Mouse (Mus musculus) left cerebral cortex, postnatal 10 days (tissue): ENCODE measurements around the gene Dgkz. TPM values are rescaled to one million over a fixed set of nuclear protein-coding genes. Genes with fewer than 3 reads are reported as not detected.
A peak's percentile ranks its signal among the peaks of the same experiment; 100 is the strongest.

Source experiments
- DNase-seq, 2 experiments: peaks; one replicate each; pipeline ENCODE4 v3.0.0; 2021 to 2022; ENCODE audit warnings: low spot score in 2 of 2, mixed read lengths in 1 of 2; ENCODE audit errors: extremely low spot score in 1 of 2
- intact Hi-C: fragments of 180-260 bp; cut with DNase I; formaldehyde crosslinking; loops from one replicate; pipeline ENCODE4 v1.15.1; 2025
- total RNA-seq, 2 experiments: library from RNA; stranded (reverse); gene quantifications; 2 replicates each; pipeline ENCODE4 v1.2.3; 2021

Gene Dgkz
- total RNA-seq, 2 experiments from 2014 or later: 251 to 255 TPM

DNA sequence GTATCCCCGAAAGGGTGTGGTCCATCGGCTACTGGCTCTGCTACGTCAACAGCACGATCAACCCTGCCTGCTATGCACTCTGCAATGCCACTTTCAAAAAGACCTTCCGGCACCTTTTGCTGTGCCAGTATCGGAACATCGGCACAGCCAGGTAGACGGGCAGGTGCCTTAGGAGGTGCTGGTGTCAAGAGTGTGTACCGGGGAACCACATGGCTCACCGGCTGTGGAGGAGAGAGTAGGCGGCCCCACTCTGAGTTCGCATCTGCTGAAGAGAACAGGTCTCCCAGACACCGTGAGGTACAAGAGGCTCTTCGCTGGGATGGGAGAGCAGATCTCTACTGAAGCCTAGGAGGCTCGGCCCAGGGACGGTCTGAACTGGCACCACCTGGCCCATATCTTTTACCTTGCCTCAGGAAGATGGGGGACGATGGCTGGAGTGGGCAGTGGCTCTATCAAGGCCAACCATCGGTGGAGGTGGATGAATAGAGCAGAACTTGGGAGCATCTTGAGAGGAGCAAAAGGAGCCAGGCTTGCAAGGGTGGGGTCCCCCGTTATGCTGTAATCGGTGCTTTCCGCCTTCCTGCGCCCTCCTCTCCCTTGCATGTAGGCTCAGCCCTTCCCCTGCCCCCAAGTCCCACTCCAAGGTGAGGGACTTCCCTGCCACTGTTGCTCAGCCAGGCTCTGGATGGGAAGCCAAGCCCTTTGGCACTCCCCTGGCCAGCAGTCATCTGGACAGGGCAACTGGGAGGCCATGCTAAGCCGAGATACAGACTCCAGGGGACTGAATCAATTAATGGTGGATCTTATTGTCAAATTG, 46.9 kb downstream of the Dgkz start:
- intact Hi-C loops: loop anchor here (10.0 kb wide), 1 partner anchor 254 kb away; no protein-coding TSS in a partner anchor
- DNase-seq: no peak

DNA sequence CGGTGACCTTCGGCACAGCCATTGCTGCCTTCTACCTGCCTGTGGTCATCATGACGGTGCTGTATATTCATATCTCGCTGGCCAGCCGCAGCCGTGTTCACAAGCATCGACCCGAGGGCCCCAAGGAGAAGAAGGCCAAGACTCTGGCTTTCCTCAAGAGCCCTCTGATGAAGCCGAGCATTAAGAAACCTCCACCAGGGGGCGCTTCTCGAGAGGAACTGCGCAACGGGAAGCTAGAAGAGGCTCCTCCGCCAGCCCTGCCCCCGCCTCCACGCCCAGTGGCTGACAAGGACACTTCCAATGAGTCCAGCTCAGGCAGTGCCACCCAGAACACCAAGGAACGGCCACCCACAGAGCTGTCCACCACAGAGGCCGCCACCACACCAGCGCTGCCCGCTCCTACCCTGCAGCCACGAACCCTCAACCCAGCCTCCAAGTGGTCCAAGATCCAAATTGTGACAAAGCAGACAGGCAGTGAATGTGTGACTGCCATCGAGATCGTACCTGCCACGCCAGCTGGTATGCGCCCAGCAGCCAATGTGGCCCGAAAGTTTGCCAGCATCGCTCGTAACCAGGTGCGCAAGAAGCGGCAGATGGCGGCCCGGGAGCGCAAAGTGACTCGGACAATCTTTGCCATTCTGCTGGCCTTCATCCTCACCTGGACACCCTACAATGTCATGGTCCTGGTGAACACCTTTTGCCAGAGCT, 47.7 kb downstream of the Dgkz start:
- intact Hi-C loops: loop anchor here (10.0 kb wide), 1 partner anchor 253 kb away; no protein-coding TSS in a partner anchor
- DNase-seq: peak; percentile 74 to 89

DNA sequence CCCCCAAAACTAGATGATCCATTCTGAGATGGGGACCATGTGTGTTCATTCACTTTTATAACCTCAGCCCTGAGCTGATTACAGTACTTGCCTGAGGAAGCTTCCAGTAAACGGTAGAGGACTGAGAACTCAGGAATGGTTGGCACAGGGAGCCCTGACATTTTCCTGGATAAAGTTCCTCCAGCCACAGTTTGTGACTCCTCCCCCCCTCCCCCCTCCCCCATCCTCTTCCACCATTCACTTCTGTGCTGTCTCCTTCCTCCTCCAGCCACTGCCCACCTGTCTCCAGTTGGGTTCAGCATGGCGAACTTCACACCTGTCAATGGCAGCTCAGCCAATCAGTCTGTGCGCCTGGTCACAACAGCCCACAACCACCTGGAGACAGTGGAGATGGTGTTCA, 48.7 kb downstream of the Dgkz start, which contains the start of gene Chrm4:
TSS of gene Chrm4 (plus strand) at position 301 of the 400 bp plus-strand sequence.
- no peak for DNase-seq
- intact Hi-C loops: loop anchor here (10.0 kb wide), 1 partner anchor 252 kb away; no protein-coding TSS in a partner anchor

DNA sequence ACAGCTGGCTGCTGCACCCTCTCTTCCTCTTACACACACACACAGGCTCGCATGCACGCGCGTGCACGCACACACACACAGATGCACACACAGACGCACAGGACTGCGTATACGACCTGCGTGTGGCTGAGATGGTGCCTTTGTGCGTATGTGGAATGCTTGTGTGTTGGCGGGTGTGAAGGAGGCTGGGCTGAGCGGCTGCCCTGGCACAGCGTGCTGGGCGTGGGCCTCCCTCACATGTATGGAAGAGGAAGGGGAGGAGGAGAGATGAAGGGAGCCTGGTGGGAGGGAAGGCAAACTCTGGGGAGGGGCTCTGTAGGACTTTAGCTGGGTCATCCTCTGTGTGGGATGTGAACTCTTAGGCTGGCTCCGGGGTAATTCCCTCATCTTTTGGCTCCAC, 50.2 kb downstream of the Dgkz start:
- intact Hi-C loops: loop anchor here (10.0 kb wide), 1 partner anchor 251 kb away; no protein-coding TSS in a partner anchor
- no peak for DNase-seq

DNA sequence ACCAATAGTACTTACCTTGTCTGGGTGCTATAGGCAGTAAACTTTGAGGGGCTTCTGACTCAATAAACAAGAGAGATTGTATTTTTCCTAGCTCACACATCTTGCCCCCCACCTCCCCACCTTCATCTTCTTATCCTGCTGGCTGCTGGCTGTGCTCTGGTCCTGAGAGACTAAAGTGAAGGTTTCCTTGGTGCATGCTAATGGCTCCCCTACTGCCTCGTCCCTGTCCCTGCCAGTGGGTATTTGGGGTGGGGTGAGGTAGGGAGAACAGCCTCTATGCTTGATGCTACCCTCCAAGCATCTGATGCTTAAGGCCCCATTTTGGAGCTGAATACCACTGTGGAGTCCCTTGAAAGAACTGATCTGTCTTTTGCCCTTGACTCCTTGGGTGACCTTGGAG, 50.9 kb downstream of the Dgkz start:
- intact Hi-C loops: loop anchor here (5.0 to 10.0 kb wide), 2 partner anchors 142 to 250 kb away; no protein-coding TSS in a partner anchor
- no peak for DNase-seq

DNA sequence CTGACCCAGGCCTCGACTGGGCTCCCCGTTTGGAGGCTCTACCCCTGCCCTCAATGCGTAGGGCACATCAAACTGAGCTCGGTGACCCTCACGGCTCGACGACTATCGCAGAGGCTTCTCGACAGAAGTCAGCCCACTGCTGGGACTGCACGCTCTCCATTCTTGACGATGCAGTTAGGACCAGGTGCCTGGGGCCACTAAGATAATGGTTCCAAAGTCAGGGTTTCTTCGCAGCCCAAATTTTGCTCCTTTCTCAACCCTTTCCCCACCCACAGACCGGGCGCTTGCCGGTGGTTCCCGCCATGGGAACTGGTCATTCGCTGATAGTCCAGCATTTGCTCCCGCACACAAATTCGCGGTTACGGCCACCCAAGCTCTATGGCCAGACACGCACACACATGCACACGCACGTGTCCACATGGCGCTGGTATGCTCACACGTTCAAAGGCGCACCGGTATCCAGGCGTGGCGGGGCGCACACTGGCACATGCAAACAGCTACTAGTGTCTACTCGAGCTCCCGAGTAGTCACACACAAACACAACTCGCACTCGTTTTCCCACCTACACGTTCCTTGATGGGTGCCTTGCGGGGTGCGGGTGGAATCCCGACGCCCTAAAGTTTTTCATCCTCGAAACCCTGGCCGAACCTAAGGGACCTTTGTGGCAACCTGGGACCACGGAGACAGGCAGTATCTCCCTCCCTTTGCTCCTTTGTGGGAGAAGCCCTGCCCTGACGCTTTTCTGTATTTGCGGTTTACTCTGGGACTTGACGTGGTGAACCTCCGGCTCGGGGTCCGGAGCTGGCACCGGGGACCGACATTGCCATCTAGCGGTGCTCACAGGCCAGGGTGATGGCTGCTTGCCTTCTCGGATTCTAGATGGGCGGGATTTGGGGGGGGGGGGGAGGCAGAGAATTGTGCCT, 52.0 kb downstream of the Dgkz start:
- DNase-seq: peak; percentile 67 to 86
- intact Hi-C loops: loop anchor here (5.0 to 10.0 kb wide), 2 partner anchors 141 to 249 kb away; no protein-coding TSS in a partner anchor

DNA sequence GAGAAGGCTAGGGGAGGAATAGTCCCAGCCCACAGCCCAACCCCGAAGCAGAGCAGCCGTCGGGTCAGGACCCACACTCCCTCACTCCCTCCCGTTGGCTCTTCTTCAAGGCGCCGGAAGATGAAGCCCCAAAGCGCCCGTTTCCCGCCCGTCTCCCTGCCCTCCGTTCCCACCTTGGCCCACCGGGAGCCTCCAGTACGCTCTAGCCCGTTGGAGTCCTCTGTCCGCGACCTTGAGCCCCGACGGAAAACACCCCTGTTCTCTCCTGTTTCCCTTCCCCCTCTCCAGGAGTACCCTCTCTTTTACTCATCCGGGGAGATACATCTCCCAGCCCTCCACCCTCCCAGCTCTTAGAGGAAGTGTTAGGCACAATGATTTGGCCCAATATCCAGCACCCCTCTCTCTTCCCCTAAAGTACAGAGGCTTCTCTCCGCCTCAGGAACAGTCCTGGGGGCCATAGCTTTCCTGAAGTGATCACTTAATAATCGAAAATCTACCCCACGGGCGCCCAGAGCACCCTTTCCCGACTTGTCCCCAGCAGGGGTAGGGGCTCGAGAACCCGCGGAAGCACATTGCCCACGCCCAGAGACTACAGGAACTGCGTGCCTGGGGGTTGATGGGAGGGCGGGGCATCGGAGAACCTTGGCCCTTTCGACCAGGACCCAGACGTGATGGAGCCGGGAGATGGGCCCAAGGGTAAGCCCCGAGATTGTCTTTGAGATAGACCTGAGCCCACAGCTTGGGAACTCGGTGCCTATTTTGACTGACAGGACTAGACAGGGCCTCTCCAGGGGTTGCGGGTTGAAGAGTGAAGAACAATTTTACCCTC, 52.9 kb downstream of the Dgkz start:
- intact Hi-C loops: loop anchor here (5.0 to 10.0 kb wide), 2 partner anchors 140 to 248 kb away; no protein-coding TSS in a partner anchor
- peak in 1 of 2 experiments; percentile 50 for DNase-seq

DNA sequence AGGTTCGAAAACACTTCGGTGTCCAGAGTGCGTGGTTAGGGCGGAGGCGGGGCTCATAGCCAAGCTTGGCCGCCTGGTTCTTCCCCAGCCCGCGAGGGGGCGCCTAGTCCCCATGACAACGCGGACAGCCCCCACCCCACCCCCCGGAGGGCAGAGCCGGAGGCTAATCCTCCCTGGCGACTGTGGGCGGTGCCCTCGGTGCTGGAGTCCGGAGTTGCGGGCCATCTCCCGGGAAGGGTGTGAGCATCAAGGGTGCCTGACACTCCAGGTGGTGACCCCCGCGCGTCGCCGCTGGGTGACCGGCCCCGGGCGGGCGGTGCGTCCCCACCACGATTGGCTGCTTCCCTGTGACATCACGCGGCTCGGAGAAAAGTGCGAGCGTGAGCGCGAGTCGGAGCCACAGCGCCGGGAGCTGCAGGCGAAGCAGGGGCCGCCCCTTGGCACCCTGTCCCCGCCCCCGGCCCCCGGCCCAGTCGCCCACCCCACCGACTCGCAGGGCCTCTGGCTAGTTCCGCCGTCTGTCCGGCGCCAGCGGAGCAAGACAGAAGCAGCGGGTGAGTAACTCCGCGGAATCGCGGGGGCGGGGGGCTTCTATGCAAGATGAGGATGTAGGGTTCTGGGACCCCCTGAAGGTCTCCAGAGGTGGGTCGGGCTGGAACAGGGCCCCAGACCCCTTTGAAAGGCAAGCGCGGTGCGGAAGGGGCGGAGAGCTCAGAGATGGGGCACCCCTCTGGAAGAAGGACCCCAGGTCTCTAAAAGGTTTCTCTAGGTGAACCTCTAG, 53.7 kb downstream of the Dgkz start:
- intact Hi-C loops: loop anchor here (5.0 to 10.0 kb wide), 2 partner anchors 140 to 247 kb away; no protein-coding TSS in a partner anchor

DNA sequence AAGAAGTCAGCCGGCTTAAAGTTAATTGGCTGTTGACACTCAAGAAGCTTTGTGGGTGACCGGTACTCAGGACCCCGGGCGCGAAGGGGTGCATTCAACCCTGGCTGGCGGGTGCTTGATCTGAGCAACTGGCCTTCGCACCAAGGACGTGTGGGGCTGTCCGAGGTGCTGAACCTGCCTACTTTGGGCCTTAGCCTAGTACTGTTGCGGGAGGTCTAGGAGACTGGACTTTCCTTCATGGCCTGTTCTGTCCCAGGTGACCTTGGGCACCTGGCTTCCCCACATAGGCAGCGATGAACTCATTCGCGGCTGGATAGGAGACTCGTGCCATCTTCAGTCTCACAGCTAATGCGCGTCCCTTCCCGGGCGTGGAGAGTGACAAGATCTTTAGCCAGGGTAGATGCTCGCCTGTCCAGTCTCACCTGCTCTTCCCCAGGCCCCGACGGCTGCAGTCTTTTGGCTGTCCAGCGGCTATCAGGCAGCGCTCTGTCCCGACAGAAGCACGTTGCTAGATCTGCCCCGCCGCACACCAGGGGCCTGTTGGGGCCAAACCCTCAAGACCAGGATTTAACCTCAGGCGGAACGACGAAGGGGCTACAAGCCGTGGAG, 54.4 kb downstream of the Dgkz start:
- intact Hi-C loops: loop anchor here (5.0 to 10.0 kb wide), 2 partner anchors 139 to 246 kb away; no protein-coding TSS in a partner anchor
- peak in 1 of 2 experiments; percentile 77 for DNase-seq

More for the DNA sequence above, 53.7 kb downstream of the Dgkz start:
- peak; percentile 81 to 88 for DNase-seq

DNA sequence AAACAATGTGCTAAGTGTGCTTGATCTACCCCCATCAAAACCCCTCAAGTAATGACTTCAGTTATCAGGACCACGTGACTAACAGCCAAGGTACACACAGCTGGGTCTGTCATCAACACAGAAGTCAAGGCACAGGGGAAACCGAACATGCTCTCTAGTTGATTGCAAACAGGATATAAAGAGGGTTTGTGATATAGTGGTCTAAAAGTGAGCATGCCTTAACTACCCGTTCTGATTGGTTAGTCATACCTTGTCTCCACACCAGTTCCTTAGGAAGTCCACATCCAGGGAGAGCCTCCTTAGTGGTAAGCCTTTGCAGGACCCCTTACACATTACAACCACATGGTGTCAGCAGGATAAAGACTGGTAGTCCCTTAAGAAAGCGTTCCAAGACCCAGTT, 55.5 kb downstream of the Dgkz start:
- intact Hi-C loops: loop anchor here (5.0 to 10.0 kb wide), 2 partner anchors 138 to 245 kb away; no protein-coding TSS in a partner anchor
- no peak for DNase-seq

DNA sequence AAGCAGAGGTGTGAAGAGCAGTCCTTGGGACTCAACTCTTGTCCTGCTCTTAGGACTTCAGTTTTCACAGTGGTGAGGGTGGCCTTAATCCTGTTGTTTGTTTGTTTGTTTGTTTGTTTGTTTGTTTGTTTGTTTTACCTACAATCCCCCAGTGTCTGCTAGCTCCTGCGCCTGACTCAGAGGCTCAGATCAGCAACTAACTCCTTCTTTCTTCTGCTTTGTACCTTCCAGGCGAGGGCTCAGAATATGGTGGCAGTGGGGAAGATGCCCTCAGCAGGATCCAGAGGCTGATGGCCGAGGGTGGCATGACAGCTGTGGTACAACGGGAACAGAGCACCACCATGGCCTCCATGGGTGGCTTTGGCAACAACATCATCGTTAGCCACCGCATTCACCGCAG, 58.6 kb downstream of the Dgkz start:
- intact Hi-C loops: no loop called here
- DNase-seq: no peak

DNA sequence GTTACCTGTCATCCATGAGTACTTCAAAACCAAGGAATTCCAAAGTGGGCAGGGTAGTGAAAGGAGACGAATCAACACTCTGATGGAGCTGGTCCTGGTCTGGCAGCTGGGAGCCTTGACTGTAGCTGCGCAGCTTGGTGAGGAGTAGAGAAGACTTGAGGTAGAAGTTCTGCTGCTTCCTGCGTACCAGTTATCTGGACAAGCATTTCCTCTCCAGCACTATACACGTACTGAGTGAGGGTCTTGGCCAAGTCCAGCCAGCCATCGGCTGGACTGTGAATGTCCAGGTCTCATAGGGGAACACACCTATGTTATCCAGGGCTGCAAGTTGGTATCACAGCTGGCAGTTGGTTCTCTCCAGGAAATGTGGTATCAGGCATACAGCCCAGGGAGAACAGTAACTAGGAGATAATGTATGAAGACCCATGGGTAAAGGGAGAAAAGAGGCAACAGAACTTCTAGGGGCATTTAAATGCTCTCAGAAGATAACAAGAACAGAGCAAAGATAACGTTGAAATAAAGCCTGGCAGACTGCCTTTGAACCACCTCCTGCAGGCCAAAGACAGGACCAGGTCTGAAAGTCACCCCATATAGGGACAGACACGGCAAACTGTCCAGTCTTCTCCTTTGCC, 59.2 kb downstream of the Dgkz start:
- intact Hi-C loops: no loop called here
- no peak for DNase-seq

DNA sequence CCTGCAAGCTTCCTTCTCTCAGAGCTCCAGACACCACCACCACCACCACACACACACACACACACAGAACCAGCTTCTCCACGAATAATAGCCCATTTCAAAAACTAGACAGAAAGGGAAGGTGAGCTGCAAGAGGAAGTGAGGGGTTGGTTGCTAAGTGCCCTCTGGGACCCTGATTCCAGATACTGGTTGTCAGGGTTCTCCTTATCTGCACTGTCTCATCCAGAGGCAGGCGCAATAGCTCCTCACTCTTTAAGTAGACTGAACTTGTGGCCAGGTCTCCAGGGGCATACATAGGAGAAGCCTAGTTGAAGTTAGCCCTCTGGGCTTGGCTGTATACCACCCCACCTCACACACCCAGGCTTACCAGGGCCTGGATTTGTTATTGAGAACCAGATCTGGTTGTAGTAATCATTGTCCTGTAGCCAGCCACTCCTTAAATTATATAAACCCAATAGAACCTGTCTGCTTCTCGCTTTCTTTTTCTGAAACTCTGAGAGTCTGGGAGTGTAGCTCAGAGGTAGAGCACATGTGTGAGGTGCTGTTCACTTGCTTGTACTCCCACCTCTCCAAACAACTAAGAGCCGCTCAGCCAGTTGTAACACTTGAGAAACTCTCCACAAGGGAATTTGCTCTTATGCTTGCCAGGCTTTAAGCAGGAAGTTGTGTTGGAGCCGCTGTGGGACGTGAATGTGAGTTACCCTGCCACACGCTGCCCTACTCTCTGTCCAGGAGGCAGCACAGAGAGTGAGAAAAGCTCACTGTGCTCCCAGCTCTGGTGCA, 62.1 kb downstream of the Dgkz start:
- DNase-seq: no peak
- intact Hi-C loops: no loop called here

DNA sequence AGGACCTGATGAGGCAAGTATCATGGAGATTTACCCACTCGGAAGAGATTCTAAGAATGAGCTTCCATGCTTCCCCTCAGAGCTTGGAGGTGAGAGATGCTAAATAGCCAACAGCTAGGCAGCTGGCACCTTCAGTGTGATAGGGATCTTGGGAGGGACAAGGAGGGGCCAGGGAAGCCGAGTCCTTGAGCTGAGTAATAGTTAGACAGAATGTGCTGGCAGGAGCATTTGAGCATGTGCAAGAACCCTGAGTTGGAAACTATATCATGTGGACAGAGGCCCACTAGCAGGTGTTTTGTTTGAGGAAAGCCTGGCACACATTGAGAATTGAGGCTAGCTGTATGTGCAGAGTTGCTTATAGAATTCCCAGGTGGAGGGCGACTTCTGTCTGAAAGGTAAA, 63.0 kb downstream of the Dgkz start:
- intact Hi-C loops: no loop called here
- no peak for DNase-seq

DNA sequence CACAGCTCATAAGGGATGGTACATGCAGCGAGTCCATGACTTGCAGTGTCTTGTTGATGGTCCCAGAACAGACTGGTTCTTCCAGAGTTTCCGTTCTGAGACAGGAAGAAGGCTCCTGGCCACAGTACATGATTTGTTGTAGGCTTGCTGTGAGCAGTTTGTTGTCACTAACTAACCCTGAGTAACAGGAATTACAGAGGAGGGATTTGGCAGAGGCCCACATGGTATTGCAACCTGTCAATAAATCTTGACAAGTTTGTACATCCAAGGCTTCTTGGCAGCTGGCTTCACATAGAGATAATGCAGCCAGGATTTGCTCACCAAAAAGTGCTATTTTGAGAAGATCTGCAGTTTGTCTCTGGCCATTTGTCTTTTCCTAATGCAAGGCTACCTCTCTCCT, 69.5 kb downstream of the Dgkz start:
- DNase-seq: no peak
- intact Hi-C loops: no loop called here
